Mouse (Mus musculus) midbrain, embryonic 15.5 days (tissue): Measurements from ENCODE around the gene Pcbp2. TPM values are rescaled to one million over a fixed set of nuclear protein-coding genes. Genes with fewer than 3 reads are reported as not detected.

ENCODE experiments used
- ATAC-seq: fragments of 200-750 bp; cut with Nextera tagmentation; replicated peaks from 2 replicates; pipeline ENCODE4 v1.8.0; 2017; ENCODE audit warnings: moderate TSS enrichment
- H3K27ac ChIP-seq: fragments of 300-500 bp; sonication (generic); 2 replicates; pipeline ENCODE4 v1.5.1; 2015; ENCODE audit warnings: mild to moderate bottlenecking, inconsistent platforms
- H3K27me3 ChIP-seq: fragments of 300-500 bp; sonication (generic); replicated peaks from 2 replicates; pipeline ENCODE4 v1.6.1; 2015; ENCODE audit warnings: inconsistent platforms
- H3K36me3 ChIP-seq: fragments of 300-500 bp; sonication (generic); replicated peaks from 2 replicates; pipeline ENCODE4 v1.6.1; 2015; ENCODE audit warnings: inconsistent platforms
- H3K4me1 ChIP-seq: fragments of 300-500 bp; sonication (generic); 2 replicates; pipeline ENCODE4 v1.6.1; 2015; ENCODE audit warnings: inconsistent platforms
- H3K4me2 ChIP-seq: fragments of 300-500 bp; sonication (generic); 2 replicates; pipeline ENCODE4 v1.6.1; 2015; ENCODE audit warnings: inconsistent platforms, mild to moderate bottlenecking, moderate library complexity
- H3K4me3 ChIP-seq: fragments of 300-500 bp; sonication (generic); 2 replicates; pipeline ENCODE4 v1.5.1; 2015; ENCODE audit warnings: mild to moderate bottlenecking, inconsistent platforms
- H3K9ac ChIP-seq: fragments of 300-500 bp; sonication (generic); 2 replicates; pipeline ENCODE4 v1.6.1; 2015; ENCODE audit warnings: mild to moderate bottlenecking, inconsistent platforms
- H3K9me3 ChIP-seq: fragments of 300-500 bp; sonication (generic); 2 replicates; pipeline ENCODE4 v1.6.1; 2016; ENCODE audit warnings: inconsistent platforms
- WGBS: fragments of 180-500 bp; shearing (Covaris S2); methylation state at CpG from one replicate; pipeline ENCODE4 v1.1.7; 2015; ENCODE audit warnings: mixed read lengths; 5-methylcytosine and 5-hydroxymethylcytosine counted together
- polyA plus RNA-seq: library from polyadenylated mRNA; unstranded; fragments of >200 nt; fragmentation: Nextera tagmentation; extraction: Ambion mirVana; gene quantifications from 2 replicates; pipeline ENCODE4 v1.2.1, GENCODE M21; 2015

The Pcbp2 gene
- polyA plus RNA-seq, 1 experiment from 2014 or later, result 126 TPM

GRCm38 (mm10) chr15:102470605-102471294, 411 bp downstream of the Pcbp2 start:
- WGBS, result under 1% methylated on average over 35 of the region's 67 CpGs
- Histone ChIP-seq H3K4me3 (peak overlapping the region; percentile 93), H3K4me1 (peaks cover 17% of the 10 kb centered on the region), H3K36me3 (peaks cover 21% of the 10 kb centered on the region), H3K4me2 (peak overlapping the region; percentile 65), H3K9me3 (no peaks in the 10 kb centered on the region), H3K9ac (peak overlapping the region; percentile 88), H3K27me3 (no peaks in the 10 kb centered on the region), H3K27ac (peak overlapping the region; percentile 95)
- peak; percentile 85 for ATAC-seq

DNA sequence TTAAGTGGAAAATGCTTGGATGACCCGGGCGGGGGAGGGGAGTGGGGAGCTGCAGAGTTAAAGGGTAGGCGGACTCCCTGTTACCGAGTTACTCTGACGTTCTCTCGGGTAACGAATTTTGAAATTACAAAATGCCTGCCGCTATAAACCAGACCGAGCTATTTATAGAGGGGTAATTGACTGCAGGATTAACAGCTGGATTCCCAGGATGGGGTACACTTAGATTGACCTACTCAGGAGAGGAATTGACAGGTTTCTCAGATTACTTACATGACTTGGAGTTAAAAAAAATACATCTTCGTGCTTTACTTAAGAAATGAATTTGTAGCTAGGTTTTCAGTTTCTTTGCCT, 931 bp downstream of the Pcbp2 start:
- Histone ChIP-seq H3K4me1 (peaks cover 17% of the 10 kb centered on the region), H3K4me2 (peak overlapping the region; percentile 65), H3K27ac (peak overlapping the region; percentile 95), H3K9ac (peak overlapping the region; percentile 88), H3K9me3 (no peaks in the 10 kb centered on the region), H3K36me3 (peaks cover 26% of the 10 kb centered on the region), H3K4me3 (peak overlapping the region; percentile 93), H3K27me3 (no peaks in the 10 kb centered on the region)
- 0% methylated on average over 10 of the region's 10 CpGs for WGBS
- 0 out of 2 replicates have a peak, but pooled peaks have one; percentile 0 for ATAC-seq

- no peak for ATAC-seq
- Histone ChIP-seq H3K4me1 (peaks cover 17% of the 10 kb centered on the region), H3K27me3 (no peaks in the 10 kb centered on the region), H3K9me3 (no peaks in the 10 kb centered on the region), H3K4me3 (peak overlapping the region; percentile 93), H3K9ac (0 out of 2 replicates have a peak overlapping the region, but pooled peaks have one; percentile 88), H3K36me3 (peaks cover 30% of the 10 kb centered on the region), H3K4me2 (peak overlapping the region; percentile 65), H3K27ac (no peak overlapping the region)
These were observed 1.4 kb downstream of the Pcbp2 start for GRCm38 (mm10) chr15:102471727-102472126.

DNA sequence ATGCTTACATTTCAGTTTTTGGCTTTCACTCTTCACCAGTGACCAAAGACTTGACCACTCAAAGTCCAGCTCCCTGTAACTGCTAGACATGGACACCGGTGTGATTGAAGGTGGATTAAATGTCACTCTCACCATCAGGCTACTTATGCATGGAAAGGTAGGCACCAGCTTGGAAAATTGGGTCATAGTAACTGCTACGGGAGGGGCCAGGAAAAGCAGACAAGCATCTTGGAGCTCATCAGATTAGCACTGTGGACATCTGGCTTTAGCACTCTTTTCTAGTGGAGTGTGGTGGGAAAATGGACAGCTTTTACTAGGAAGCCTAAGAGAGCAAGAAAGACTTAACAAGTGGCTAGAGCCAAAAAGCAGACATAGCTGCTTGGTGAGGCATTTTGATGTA, 2.9 kb downstream of the Pcbp2 start:
- WGBS, result 70% methylated on average over 2 of the region's 2 CpGs
- no peaks in the 10 kb centered on the region for H3K9me3 ChIP-seq
- peaks cover 17% of the 10 kb centered on the region for H3K4me1 ChIP-seq
- H3K4me3 ChIP-seq, result no peak overlapping the region
- H3K27me3 ChIP-seq, result no peaks in the 10 kb centered on the region
- peaks cover 42% of the 10 kb centered on the region for H3K36me3 ChIP-seq
- no peak overlapping the region for H3K27ac ChIP-seq
- H3K9ac ChIP-seq, result no peak overlapping the region
- ATAC-seq, result no peak
- H3K4me2 ChIP-seq, result no peak overlapping the region

GRCm38 (mm10) chr15:102474520-102474919, 4.2 kb downstream of the Pcbp2 start:
- Histone ChIP-seq H3K27me3 (no peaks in the 10 kb centered on the region), H3K9ac (no peak overlapping the region), H3K4me3 (no peak overlapping the region), H3K27ac (no peak overlapping the region), H3K36me3 (peaks cover 49% of the 10 kb centered on the region), H3K4me1 (peaks cover 17% of the 10 kb centered on the region), H3K4me2 (no peak overlapping the region), H3K9me3 (no peaks in the 10 kb centered on the region)
- no peak for ATAC-seq
- WGBS, result 92% methylated on average over 2 of the region's 2 CpGs

GRCm38 (mm10) chr15:102483136-102483535, 12.8 kb downstream of the Pcbp2 start:
- Histone ChIP-seq H3K27me3 (no peaks in the 10 kb centered on the region), H3K9ac (no peak overlapping the region), H3K27ac (no peak overlapping the region), H3K4me2 (no peak overlapping the region), H3K4me3 (no peak overlapping the region), H3K36me3 (peaks cover 54% of the 10 kb centered on the region), H3K4me1 (no peaks in the 10 kb centered on the region), H3K9me3 (no peaks in the 10 kb centered on the region)
- ATAC-seq, result no peak
- 93% methylated on average over 3 of the region's 3 CpGs for WGBS

- no peak overlapping the region for H3K4me2 ChIP-seq
- H3K36me3 ChIP-seq, result peaks cover 63% of the 10 kb centered on the region
- WGBS, result 94% methylated on average over 12 of the region's 12 CpGs
- no peaks in the 10 kb centered on the region for H3K27me3 ChIP-seq
- no peaks in the 10 kb centered on the region for H3K9me3 ChIP-seq
- no peaks in the 10 kb centered on the region for H3K4me1 ChIP-seq
- no peak overlapping the region for H3K27ac ChIP-seq
- no peak for ATAC-seq
- no peak overlapping the region for H3K4me3 ChIP-seq
- H3K9ac ChIP-seq, result no peak overlapping the region
These were observed 15.5 kb downstream of the Pcbp2 start for GRCm38 (mm10) chr15:102485853-102486252.

- 78% methylated on average over 1 of the region's 1 CpGs for WGBS
- Histone ChIP-seq H3K27ac (no peak overlapping the region), H3K4me2 (no peak overlapping the region), H3K36me3 (peaks cover 60% of the 10 kb centered on the region), H3K27me3 (no peaks in the 10 kb centered on the region), H3K9ac (no peak overlapping the region), H3K9me3 (no peaks in the 10 kb centered on the region), H3K4me3 (no peak overlapping the region), H3K4me1 (no peaks in the 10 kb centered on the region)
- no peak for ATAC-seq
These were observed 17.3 kb downstream of the Pcbp2 start for GRCm38 (mm10) chr15:102487664-102488063.

DNA sequence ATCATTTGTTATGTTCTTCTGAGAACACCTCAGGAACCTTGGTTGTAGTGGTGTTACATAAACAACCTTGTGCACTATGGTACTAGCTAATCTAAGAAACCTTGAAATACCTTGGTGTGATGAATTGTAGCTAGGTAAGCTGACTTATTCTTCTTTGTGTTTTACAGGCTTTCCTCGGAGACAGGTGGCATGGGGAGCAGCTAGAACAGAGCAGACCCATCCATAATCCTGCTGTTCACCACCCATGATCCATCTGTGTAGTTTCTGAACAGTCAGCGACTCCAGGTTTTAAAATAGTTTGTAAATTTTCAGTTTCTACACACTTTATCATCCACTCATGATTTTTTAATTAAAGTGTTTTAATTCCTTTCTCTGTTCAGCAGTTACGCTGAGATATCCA, 28.0 kb downstream of the Pcbp2 start:
- no peak overlapping the region for H3K4me3 ChIP-seq
- no peak for ATAC-seq
- peaks cover 83% of the 10 kb centered on the region for H3K36me3 ChIP-seq
- no peak overlapping the region for H3K27ac ChIP-seq
- H3K4me1 ChIP-seq, result no peaks in the 10 kb centered on the region
- H3K4me2 ChIP-seq, result no peak overlapping the region
- H3K9me3 ChIP-seq, result no peaks in the 10 kb centered on the region
- WGBS, result 90% methylated on average over 3 of the region's 3 CpGs
- no peak overlapping the region for H3K9ac ChIP-seq
- no peaks in the 10 kb centered on the region for H3K27me3 ChIP-seq

- Histone ChIP-seq H3K27ac (no peak overlapping the region), H3K27me3 (no peaks in the 10 kb centered on the region), H3K9me3 (no peaks in the 10 kb centered on the region), H3K4me2 (no peak overlapping the region), H3K4me3 (no peak overlapping the region), H3K4me1 (no peaks in the 10 kb centered on the region), H3K9ac (no peak overlapping the region), H3K36me3 (peaks cover 85% of the 10 kb centered on the region)
- ATAC-seq, result no peak
- 77% methylated on average over 3 of the region's 3 CpGs for WGBS
These were observed 29.0 kb downstream of the Pcbp2 start for GRCm38 (mm10) chr15:102499370-102499769.

GRCm38 (mm10) chr15:102499851-102500250, 29.5 kb downstream of the Pcbp2 start:
- Histone ChIP-seq H3K9ac (no peak overlapping the region), H3K27me3 (no peaks in the 10 kb centered on the region), H3K4me2 (no peak overlapping the region), H3K9me3 (no peaks in the 10 kb centered on the region), H3K36me3 (peaks cover 85% of the 10 kb centered on the region), H3K4me1 (no peaks in the 10 kb centered on the region), H3K27ac (no peak overlapping the region), H3K4me3 (no peak overlapping the region)
- 94% methylated on average over 6 of the region's 6 CpGs for WGBS
- no peak for ATAC-seq

GRCm38 (mm10) chr15:102500479-102500878, 30.1 kb downstream of the Pcbp2 start:
- no peak overlapping the region for H3K4me3 ChIP-seq
- no peak overlapping the region for H3K4me2 ChIP-seq
- 87% methylated on average over 5 of the region's 5 CpGs for WGBS
- H3K36me3 ChIP-seq, result peaks cover 86% of the 10 kb centered on the region
- H3K27ac ChIP-seq, result no peak overlapping the region
- no peak for ATAC-seq
- H3K27me3 ChIP-seq, result no peaks in the 10 kb centered on the region
- H3K9ac ChIP-seq, result no peak overlapping the region
- no peaks in the 10 kb centered on the region for H3K9me3 ChIP-seq
- no peaks in the 10 kb centered on the region for H3K4me1 ChIP-seq

DNA sequence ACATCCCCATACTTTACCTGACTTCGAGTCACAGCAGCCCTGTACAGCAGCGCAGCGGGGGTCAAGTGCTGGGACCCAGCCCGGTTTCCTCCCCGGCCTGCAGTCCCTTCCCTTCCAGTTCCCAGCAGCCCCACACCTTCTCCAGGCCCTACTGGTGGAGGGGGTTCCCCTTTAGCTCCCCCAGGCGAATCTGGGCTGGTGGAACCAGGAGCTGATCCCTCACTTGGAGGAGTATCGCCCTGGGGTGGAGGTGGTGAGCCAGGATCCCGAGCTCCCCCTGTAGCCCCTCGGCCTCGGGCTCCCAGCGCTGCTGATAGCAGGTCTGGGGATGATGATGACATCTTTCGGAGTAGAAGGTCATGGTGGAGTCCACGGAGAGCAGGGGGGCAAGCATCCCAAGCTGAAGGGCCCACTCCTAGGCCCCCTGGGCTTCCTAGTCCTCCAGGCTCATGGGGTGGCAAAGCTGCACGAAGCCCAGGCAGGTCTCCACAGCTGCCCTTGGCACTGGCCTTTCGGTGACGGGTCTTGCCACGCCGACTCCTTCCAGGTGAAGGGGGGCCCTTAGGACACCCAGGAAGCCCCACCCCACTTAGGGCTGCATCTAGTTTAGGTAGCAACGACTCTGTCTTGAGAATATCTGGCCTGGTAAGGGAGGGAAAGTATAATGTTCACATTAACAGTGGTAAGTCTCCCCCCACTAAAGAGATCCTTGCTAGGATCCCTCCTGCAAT, 30.9 kb downstream of the Pcbp2 start:
- no peaks in the 10 kb centered on the region for H3K4me1 ChIP-seq
- ATAC-seq, result 0 out of 2 replicates have a peak, but pooled peaks have one; percentile 27
- H3K4me2 ChIP-seq, result no peak overlapping the region
- H3K9ac ChIP-seq, result no peak overlapping the region
- H3K4me3 ChIP-seq, result no peak overlapping the region
- H3K27me3 ChIP-seq, result no peaks in the 10 kb centered on the region
- H3K27ac ChIP-seq, result no peak overlapping the region
- 88% methylated on average over 19 of the region's 19 CpGs for WGBS
- H3K9me3 ChIP-seq, result no peaks in the 10 kb centered on the region
- peaks cover 80% of the 10 kb centered on the region for H3K36me3 ChIP-seq
